Mouse (Mus musculus): Measurements from ENCODE around the gene Rhbdf1. TPM values are rescaled to one million over a fixed set of nuclear protein-coding genes. Genes with fewer than 3 reads are reported as not detected.
A peak's percentile ranks its signal among the peaks of the same experiment; 100 is the strongest.

Rhbdf1 gene
- total RNA-seq, 2 experiments from 2014 or later: 17.9 to 19.9 TPM

- peak; percentile 76 for TF ChIP-seq CTCF (IDR thresholded peaks at IDR 0.05)
- no peak overlapping the region for H3K4me3 ChIP-seq
- peak; percentile 69 for DNase-seq
- intact Hi-C loops (cut with DNase I): no loop called here
- no peak overlapping the region for H3K27ac ChIP-seq
Observed at GRCm38 (mm10) chr11:32236712-32237410, 14.8 kb upstream of the Rhbdf1 start.

- Histone ChIP-seq H3K4me3 (no peak overlapping the region), H3K27ac (0 out of 2 replicates have a peak overlapping the region, but pooled peaks have one; percentile 28)
- intact Hi-C loops (cut with DNase I): no loop called here
- DNase-seq: no peak
- no peak for TF ChIP-seq CTCF (IDR thresholded peaks at IDR 0.05)
Observed at GRCm38 (mm10) chr11:32236132-32236531, 14.0 kb upstream of the Rhbdf1 start.

GRCm38 (mm10) chr11:32235646-32236045 is 13.5 kb upstream of the Rhbdf1 start:
- H3K27ac ChIP-seq: peak overlapping the region; percentile 54
- TF ChIP-seq CTCF (IDR thresholded peaks at IDR 0.05): no peak
- no peak overlapping the region for H3K4me3 ChIP-seq
- DNase-seq: peak; percentile 83
- intact Hi-C loops (cut with DNase I): no loop called here

GRCm38 (mm10) chr11:32234816-32235485 is 12.9 kb upstream of the Rhbdf1 start:
- peak overlapping the region; percentile 54 for H3K27ac ChIP-seq
- H3K4me3 ChIP-seq: no peak overlapping the region
- intact Hi-C loops (cut with DNase I): no loop called here
- no peak for TF ChIP-seq CTCF (IDR thresholded peaks at IDR 0.05)
- DNase-seq: peak; percentile 22

- intact Hi-C loops (cut with DNase I): no loop called here
- DNase-seq: peak; percentile 50
- H3K4me3 ChIP-seq: no peak overlapping the region
- H3K27ac ChIP-seq: peak overlapping the region; percentile 54; the same call in 1 of the 2 replicates
- TF ChIP-seq CTCF (IDR thresholded peaks at IDR 0.05): no peak
Observed at GRCm38 (mm10) chr11:32233895-32234294, 11.8 kb upstream of the Rhbdf1 start.

GRCm38 (mm10) chr11:32232848-32233247 is 10.7 kb upstream of the Rhbdf1 start:
- Histone ChIP-seq H3K27ac (no peak overlapping the region), H3K4me3 (no peak overlapping the region)
- no peak for DNase-seq
- TF ChIP-seq CTCF (IDR thresholded peaks at IDR 0.05): no peak
- intact Hi-C loops (cut with DNase I): no loop called here

- H3K4me3 ChIP-seq: no peak overlapping the region
- no peak for DNase-seq
- intact Hi-C loops (cut with DNase I): no loop called here
- TF ChIP-seq CTCF (IDR thresholded peaks at IDR 0.05): no peak
- no peak overlapping the region for H3K27ac ChIP-seq
Observed at GRCm38 (mm10) chr11:32231125-32231524, 9.0 kb upstream of the Rhbdf1 start.

- no peak for DNase-seq
- Histone ChIP-seq H3K4me3 (no peak overlapping the region), H3K27ac (no peak overlapping the region)
- intact Hi-C loops (cut with DNase I): no loop called here
- peak; percentile 26; the same call in 1 of the 2 replicates for TF ChIP-seq CTCF (IDR thresholded peaks at IDR 0.05)
Observed at GRCm38 (mm10) chr11:32230220-32230619, 8.1 kb upstream of the Rhbdf1 start.

- no peak for TF ChIP-seq CTCF (IDR thresholded peaks at IDR 0.05)
- Histone ChIP-seq H3K4me3 (no peak overlapping the region), H3K27ac (peak overlapping the region; percentile 28; the same call in 1 of the 2 replicates)
- DNase-seq: no peak
- intact Hi-C loops (cut with DNase I): no loop called here
Observed at GRCm38 (mm10) chr11:32228292-32228845, 6.3 kb upstream of the Rhbdf1 start.

GRCm38 (mm10) chr11:32227555-32227954 is 5.5 kb upstream of the Rhbdf1 start:
- no peak for TF ChIP-seq CTCF (IDR thresholded peaks at IDR 0.05)
- peak overlapping the region; percentile 95 for H3K27ac ChIP-seq
- H3K4me3 ChIP-seq: peak overlapping the region; percentile 93
- no peak for DNase-seq
- intact Hi-C loops (cut with DNase I): no loop called here

GRCm38 (mm10) chr11:32227041-32227440 is 4.9 kb upstream of the Rhbdf1 start:
- peak overlapping the region; percentile 95 for H3K27ac ChIP-seq
- intact Hi-C loops (cut with DNase I): no loop called here
- peak overlapping the region; percentile 93 for H3K4me3 ChIP-seq
- TF ChIP-seq CTCF (IDR thresholded peaks at IDR 0.05): no peak
- DNase-seq: no peak

- Histone ChIP-seq H3K27ac (peak within 1 kb of the TSS; percentile 95), H3K4me3 (peak within 1 kb of the TSS; percentile 93)
- peak; percentile 94 for DNase-seq
- intact Hi-C loops (cut with DNase I): no loop called here
- peak; percentile 28; the same call in 1 of the 2 replicates for TF ChIP-seq CTCF (IDR thresholded peaks at IDR 0.05)
Observed at GRCm38 (mm10) chr11:32226124-32226871, 4.2 kb upstream of the Rhbdf1 start, which contains the start of gene Mpg. Gene Mpg (plus strand): TSS chr11:32226505.

All from gastrocnemius, adult 2 months (tissue).